Comparison of ENCODE assay signal across 8 mouse cellular contexts in the genomic region with DNA sequence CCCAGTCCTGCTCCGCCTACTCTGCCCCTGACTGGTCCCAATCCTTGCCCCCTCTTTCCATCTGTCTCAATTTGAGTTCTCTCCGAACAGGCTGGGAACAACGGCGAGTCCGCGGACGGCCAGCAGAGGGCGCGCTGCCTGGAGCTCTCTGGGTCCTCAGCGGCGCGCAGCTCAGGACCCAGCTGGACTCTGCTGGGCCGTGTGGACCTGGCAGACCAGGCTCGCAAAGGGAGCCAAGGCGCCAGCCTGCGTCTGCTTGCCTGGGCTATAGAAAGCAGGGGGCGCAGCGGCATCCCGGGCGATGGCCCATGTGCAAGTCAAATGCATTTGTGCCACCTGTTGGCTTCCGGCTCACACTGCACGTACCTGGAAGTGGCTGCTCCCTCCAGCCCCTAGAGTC.
DNase-seq lines count a peak whose midpoint lies in the region; ATAC-seq and TF ChIP-seq lines count a peak whose summit lies in the region.

No protein-coding gene starts in this region.

- peak overlapping the region; percentile 53 for H3K9ac ChIP-seq in hindbrain, embryonic 12.5 days
- no peak overlapping the region for H3K9ac ChIP-seq in lung, postnatal 0 days (replicated peaks; ENCODE audit: low read depth)

- peak overlapping the region; percentile 21 for H3K4me3 ChIP-seq in hindbrain, embryonic 12.5 days
- H3K4me3 ChIP-seq in lung, postnatal 0 days (ENCODE audit: low read depth, low read length), result no peak overlapping the region

- POLR2A ChIA-PET in Patski (lab: Charles Lee), result no interaction called here

- peak; percentile 99 for TF ChIP-seq CTCF in Patski (IDR thresholded peaks at IDR 0.05)
- peak; percentile 94 for TF ChIP-seq CTCF in lung, postnatal 0 days (IDR thresholded peaks at IDR 0.05)

- DNase-seq in Patski (ENCODE audit: low read depth, low spot score), result no peak
- peak; percentile 93 for DNase-seq in cerebellum, postnatal 14 days
- peak; percentile 65 to 74 for DNase-seq in frontal cortex, postnatal 25 days (ENCODE audit: low spot score in 2 of 2)
- DNase-seq in layer of hippocampus, postnatal 10 days (ENCODE audit: low spot score in 2 of 2), result peak; percentile 90
- DNase-seq in lung, postnatal 0 days (ENCODE audit: low spot score), result peak; percentile 86
- peak; percentile 91 for DNase-seq in retina, postnatal 1 day
- peak; percentile 84 for DNase-seq in urinary bladder, postnatal 14 days (ENCODE audit: low spot score)

- H3K27me3 ChIP-seq in Patski, result peaks cover 7% of the 10 kb centered on the region
- H3K27me3 ChIP-seq in hindbrain, embryonic 12.5 days, result peaks cover 12% of the 10 kb centered on the region; the same call in 1 of the 2 replicates
- H3K27me3 ChIP-seq in lung, postnatal 0 days (replicated peaks; ENCODE audit: insufficient read depth, low read length), result no peaks in the 10 kb centered on the region

- no peaks in the 10 kb centered on the region for H3K9me3 ChIP-seq in hindbrain, embryonic 12.5 days (replicated peaks)
- H3K9me3 ChIP-seq in lung, postnatal 0 days (ENCODE audit: low read length), result no peaks in the 10 kb centered on the region

- peaks cover 12% of the 10 kb centered on the region for H3K4me1 ChIP-seq in hindbrain, embryonic 12.5 days
- H3K4me1 ChIP-seq in lung, postnatal 0 days (ENCODE audit: insufficient read depth, low read depth, low read length), result no peaks in the 10 kb centered on the region

- in situ Hi-C loops in Patski (cut with MboI; ENCODE audit: low pct_unique_long_range_greater_than_20kb), result loop anchor here (10.0 kb wide), 1 partner anchor 525 kb away; no protein-coding TSS in a partner anchor

- CTCF ChIA-PET in Patski (lab: Charles Lee), result interaction anchor here (1.0 to 1.8 kb wide), 6 partner anchors 8 to 191 kb away, joined by 3 to 6 read pairs (median 4); no protein-coding TSS in a partner anchor

- under 1% methylated on average over 22 of the region's 22 CpGs for WGBS in hindbrain, embryonic 12.5 days
- 1% methylated on average over 22 of the region's 22 CpGs for WGBS in lung, postnatal 0 days

- H3K4me2 ChIP-seq in hindbrain, embryonic 12.5 days (replicated peaks), result peak overlapping the region; percentile 51
- H3K4me2 ChIP-seq in lung, postnatal 0 days (replicated peaks; ENCODE audit: low read depth, low read length), result peak overlapping the region; percentile 25; the same call in 1 of the 2 replicates

- peak overlapping the region; percentile 3; the same call in 1 of the 2 replicates for H3K27ac ChIP-seq in hindbrain, embryonic 12.5 days
- H3K27ac ChIP-seq in lung, postnatal 0 days (ENCODE audit: low read length), result no peak overlapping the region

- peak; percentile 91 for ATAC-seq in Patski
- peak; percentile 98 for ATAC-seq in hindbrain, embryonic 12.5 days (ENCODE audit: low FRiP score)
- ATAC-seq in lung, postnatal 0 days, result peak; percentile 99

- TF ChIP-seq EP300 in lung, postnatal 0 days (IDR thresholded peaks at IDR 0.05), result no peak

- no peaks in the 10 kb centered on the region for H3K36me3 ChIP-seq in hindbrain, embryonic 12.5 days
- H3K36me3 ChIP-seq in lung, postnatal 0 days (ENCODE audit: insufficient read depth, low read length), result no peaks in the 10 kb centered on the region
